Mouse (Mus musculus) erythroblast, embryonic 14.5 days (primary cell): ENCODE results near the gene Dkk2.

Experiments used
- GATA1 ChIP-seq: IDR thresholded peaks from 2 replicates; pipeline ENCODE4 v1.6.1; 2012; ENCODE audit warnings: low read length, inconsistent platforms, mixed read lengths
- TAL1 ChIP-seq: IDR thresholded peaks from 3 replicates; pipeline ENCODE4 v1.6.1; 2012; ENCODE audit warnings: low read length, inconsistent platforms, mixed read lengths

DNA sequence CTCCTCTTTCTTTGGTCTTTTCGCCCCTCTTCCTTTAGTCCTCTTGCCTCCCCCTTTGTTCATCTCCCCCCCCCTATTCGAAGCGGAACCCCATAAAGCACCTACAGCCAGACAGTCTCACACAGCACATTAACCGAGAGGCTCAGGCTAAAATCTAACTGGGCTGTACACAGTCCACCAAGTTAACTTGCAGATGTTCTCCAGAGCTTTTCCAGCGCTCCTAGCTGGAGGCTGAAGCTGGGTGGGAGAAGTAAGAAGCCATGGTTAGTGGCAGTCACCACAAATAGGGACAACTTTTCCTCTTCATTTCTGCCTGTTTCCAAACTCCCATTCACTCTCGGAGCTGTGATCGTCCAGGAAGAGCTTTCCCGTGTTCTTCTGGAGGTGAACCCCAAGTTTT is 412 bp upstream of the Dkk2 start:
- TF ChIP-seq TAL1 (no peak), GATA1 (no peak)
